Mouse (Mus musculus): Measurements from ENCODE around the gene Pitpna. TPM values are rescaled to one million over a fixed set of nuclear protein-coding genes. Genes with fewer than 3 reads are reported as not detected.

Gene Pitpna
- polyA plus RNA-seq, 1 experiment from 2014 or later: 101 TPM

DNA sequence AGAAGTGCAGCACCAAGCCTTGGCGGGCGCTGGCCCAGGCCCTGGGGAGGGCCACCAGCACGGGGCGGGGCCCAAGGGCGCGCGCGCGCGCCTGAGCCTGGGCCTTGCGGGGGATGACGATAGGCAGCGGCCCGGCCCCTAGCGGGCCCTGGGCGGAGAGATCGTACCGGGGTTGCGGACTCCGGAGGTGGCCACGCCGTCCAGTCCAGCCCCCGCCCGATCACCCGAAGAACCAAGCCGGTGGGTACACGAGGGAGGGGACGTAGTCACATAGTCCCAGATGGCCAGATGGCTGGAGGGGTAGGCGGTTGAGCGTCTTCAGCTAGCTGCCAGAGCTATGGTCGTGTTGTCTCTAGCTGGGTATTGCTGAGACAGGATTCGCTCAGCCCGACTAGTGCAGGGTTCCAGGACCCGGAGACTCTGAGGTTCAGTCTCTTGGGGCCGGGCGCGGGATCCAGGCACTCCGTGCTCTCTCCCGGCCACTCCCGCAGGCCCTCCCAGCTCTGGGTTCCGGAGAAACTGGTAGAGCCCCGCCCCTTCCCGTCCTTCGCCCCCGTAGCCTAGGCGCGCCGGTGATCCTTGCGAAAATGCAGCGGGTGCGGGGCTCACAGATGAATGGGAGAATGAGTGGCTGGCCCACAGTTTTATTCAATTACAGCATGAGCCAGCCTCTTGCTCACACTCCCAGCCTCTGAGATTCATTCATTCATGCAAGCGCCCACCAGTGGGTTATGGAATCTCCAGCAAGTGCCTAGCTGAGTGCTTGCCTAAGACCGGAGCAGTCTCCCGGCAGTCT, 63.7 kb downstream of the Pitpna start:
- ATAC-seq (ENCODE audit: low FRiP score): peak; percentile 41
- H3K27ac ChIP-seq: peak overlapping the region; percentile 18
- H3K4me2 ChIP-seq: peak overlapping the region; percentile 78
- H3K36me3 ChIP-seq: peaks cover 3% of the 10 kb centered on the region
- peak overlapping the region; percentile 49 for H3K4me3 ChIP-seq
- peak overlapping the region; percentile 73 for H3K9ac ChIP-seq
- H3K9me3 ChIP-seq: no peaks in the 10 kb centered on the region
- H3K27me3 ChIP-seq: peaks cover 48% of the 10 kb centered on the region
- under 1% methylated on average over 52 of the region's 54 CpGs for WGBS
- H3K4me1 ChIP-seq (replicated peaks): peaks cover 53% of the 10 kb centered on the region

DNA sequence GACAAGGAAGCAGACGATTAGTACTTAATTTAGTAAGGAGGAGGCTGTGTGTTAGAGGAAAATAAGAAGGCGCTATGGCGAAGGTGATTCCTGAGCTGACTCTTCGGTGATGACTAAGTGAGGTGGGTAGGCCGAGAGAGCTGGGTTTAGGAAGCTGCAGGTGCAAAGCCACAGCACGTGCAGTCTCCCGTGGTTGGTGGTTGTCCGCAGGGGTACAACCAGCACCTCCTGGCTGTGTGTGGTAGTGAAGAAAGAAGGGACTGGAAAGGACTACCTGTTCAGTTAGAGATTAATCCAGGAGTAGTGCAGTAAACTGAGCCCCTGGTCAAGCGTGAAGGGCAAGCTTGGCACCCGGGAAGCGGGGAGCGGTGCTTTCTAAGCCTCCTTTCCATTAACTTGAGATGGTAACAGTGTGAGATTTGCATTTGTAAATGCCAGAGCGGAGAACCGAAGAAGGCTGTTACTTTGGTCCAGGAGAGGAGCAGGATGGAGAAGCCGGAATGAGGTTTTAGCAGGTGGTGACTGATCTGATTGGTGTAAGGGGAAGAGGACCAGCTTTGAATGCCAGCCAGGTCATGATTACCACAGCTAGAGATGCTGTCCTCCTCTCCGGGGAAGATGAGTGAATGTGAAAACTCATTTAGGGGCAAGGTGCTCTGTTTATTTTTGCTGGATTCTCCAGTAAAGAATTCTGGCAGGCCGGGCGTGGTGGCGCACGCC, 64.5 kb downstream of the Pitpna start:
- H3K27me3 ChIP-seq: peaks cover 55% of the 10 kb centered on the region
- H3K9ac ChIP-seq: peak overlapping the region; percentile 73
- peak overlapping the region; percentile 49 for H3K4me3 ChIP-seq
- no peaks in the 10 kb centered on the region for H3K36me3 ChIP-seq
- WGBS: 22% methylated on average over 20 of the region's 20 CpGs
- peak overlapping the region; percentile 78 for H3K4me2 ChIP-seq
- ATAC-seq (ENCODE audit: low FRiP score): no peak
- H3K27ac ChIP-seq: peak overlapping the region; percentile 18; the same call in 1 of the 2 replicates
- H3K4me1 ChIP-seq (replicated peaks): peaks cover 53% of the 10 kb centered on the region
- no peaks in the 10 kb centered on the region for H3K9me3 ChIP-seq

DNA sequence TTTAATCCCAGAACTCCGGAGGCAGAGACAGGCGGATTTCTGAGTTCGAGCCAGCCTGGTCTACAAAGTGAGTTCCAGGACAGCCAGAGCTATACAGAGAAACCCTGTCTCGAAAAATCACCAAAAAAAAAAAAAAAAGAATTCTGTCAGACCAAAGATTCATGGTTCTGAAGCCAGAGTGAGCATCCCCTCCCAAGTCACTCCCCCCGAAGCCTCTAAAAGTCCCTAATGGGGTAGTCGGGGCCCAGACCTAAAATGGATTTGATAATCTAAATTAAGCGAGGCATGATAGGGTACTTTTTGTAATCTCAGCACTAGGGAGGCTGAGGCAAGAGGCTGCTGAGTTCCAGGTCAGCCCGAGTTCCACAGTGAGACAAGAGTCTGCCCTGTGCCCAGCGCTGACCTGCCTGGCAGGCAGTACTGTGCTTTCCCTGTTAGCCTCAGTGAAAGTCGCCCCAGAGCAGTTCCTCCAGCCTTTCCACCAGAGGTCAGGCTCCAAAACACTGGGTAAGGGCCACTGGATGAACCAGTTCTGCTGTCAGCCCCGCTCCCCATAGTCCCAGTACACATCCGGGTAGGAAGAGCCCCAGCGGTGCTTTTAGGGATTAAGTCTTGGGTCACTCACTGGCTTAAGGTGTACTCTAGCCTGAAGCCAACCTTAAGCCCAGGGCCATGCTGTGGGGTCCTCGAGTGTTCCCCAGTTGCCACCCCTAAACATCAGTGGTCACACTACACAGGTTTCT, 65.2 kb downstream of the Pitpna start:
- H3K4me3 ChIP-seq: peak overlapping the region; percentile 45
- H3K9ac ChIP-seq: no peak overlapping the region
- H3K9me3 ChIP-seq: no peaks in the 10 kb centered on the region
- no peak overlapping the region for H3K27ac ChIP-seq
- WGBS: 30% methylated on average over 14 of the region's 14 CpGs
- no peaks in the 10 kb centered on the region for H3K36me3 ChIP-seq
- no peak for ATAC-seq (ENCODE audit: low FRiP score)
- H3K4me1 ChIP-seq (replicated peaks): peaks cover 52% of the 10 kb centered on the region
- peak overlapping the region; percentile 78 for H3K4me2 ChIP-seq
- peaks cover 57% of the 10 kb centered on the region for H3K27me3 ChIP-seq

DNA sequence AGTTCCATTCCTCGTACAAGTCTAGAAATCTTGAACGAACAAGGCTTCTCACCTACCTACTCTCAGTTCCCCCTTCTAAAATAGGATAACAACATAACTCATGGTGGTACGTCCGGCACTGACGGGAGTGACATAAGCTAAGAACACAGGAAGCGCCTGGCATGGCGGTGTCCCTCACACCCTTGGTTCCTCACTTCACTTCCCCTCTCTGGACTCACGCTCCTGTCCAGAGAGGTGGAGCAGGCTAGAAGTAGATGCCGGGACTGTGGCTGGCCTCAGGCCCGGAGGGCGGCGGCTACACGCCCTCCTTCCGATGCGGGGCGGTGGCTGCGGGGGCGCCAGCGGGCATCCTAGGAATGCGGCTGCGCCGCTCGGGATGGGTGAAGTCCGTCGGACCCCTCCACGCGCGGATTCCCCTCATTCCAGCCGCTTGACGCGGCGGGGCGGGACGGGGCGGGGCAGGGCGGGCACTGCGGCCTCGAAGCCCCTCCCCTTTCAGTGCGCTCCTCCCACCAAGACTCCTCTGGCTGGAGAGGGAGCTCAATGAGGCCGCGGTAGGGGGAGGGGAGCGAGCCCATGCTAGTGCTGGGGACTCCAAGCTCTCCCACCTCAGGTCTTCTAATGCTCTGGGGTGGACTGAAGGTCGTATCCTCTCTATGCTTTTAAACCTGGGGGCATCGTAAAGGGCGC, 66.0 kb downstream of the Pitpna start:
- peaks cover 52% of the 10 kb centered on the region for H3K4me1 ChIP-seq (replicated peaks)
- H3K4me3 ChIP-seq: peak overlapping the region; percentile 45
- WGBS: 2% methylated on average over 43 of the region's 45 CpGs
- H3K36me3 ChIP-seq: no peaks in the 10 kb centered on the region
- H3K27me3 ChIP-seq: peaks cover 61% of the 10 kb centered on the region
- H3K4me2 ChIP-seq: peak overlapping the region; percentile 70
- peak; percentile 46; the same call in 1 of the 2 replicates for ATAC-seq (ENCODE audit: low FRiP score)
- no peaks in the 10 kb centered on the region for H3K9me3 ChIP-seq
- peak overlapping the region; percentile 65 for H3K9ac ChIP-seq
- no peak overlapping the region for H3K27ac ChIP-seq

DNA sequence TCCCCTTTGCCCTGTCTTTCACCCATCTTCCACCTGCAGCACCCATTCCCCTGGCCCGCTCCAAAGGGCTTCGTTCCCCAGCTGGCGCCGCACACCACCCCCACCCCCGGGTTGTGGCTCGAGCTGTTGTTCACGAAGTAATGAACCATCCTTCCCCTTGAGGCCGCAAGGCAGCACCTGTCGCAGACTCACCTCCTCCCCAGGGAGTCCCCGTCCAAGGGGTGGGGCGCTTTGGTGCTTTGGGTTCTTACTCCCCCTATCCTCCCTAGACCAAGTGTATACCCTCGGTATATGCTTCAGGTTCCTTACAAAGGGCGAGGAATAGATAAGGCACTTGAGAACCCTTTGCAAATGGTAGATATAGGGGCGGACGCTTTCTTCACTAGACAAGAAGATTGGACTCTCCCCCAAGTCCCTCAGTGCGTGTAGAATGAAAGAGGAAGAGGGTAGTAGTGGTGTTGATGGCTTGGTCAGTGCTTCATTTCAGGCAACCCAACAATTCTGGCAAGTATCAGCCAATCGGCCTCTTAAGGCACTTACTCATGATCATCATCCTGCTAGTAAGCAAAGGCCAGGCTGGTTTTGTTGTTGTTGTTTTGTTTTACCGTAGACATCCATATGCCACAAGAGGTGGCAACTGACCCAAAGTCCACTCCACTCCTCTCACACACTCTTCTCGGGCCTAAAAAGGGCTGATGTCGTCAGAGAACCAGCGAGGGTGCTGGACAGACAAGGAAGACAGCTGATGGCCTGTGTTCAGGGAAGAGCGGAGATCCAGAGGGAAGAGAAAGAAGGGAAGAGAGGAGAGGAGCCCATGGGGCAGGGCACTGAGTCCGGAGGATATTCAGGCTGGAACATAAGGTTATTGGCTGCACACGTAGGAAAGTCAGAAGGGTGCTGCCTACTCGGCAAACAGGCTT, 66.8 kb downstream of the Pitpna start:
- Histone ChIP-seq H3K4me1 (replicated peaks) (peaks cover 52% of the 10 kb centered on the region), H3K27ac (no peak overlapping the region), H3K36me3 (no peaks in the 10 kb centered on the region), H3K9ac (peak overlapping the region; percentile 65), H3K9me3 (no peaks in the 10 kb centered on the region), H3K27me3 (peaks cover 61% of the 10 kb centered on the region), H3K4me2 (peak overlapping the region; percentile 70), H3K4me3 (peak overlapping the region; percentile 45)
- WGBS: 45% methylated on average over 25 of the region's 25 CpGs
- ATAC-seq (ENCODE audit: low FRiP score): no peak

DNA sequence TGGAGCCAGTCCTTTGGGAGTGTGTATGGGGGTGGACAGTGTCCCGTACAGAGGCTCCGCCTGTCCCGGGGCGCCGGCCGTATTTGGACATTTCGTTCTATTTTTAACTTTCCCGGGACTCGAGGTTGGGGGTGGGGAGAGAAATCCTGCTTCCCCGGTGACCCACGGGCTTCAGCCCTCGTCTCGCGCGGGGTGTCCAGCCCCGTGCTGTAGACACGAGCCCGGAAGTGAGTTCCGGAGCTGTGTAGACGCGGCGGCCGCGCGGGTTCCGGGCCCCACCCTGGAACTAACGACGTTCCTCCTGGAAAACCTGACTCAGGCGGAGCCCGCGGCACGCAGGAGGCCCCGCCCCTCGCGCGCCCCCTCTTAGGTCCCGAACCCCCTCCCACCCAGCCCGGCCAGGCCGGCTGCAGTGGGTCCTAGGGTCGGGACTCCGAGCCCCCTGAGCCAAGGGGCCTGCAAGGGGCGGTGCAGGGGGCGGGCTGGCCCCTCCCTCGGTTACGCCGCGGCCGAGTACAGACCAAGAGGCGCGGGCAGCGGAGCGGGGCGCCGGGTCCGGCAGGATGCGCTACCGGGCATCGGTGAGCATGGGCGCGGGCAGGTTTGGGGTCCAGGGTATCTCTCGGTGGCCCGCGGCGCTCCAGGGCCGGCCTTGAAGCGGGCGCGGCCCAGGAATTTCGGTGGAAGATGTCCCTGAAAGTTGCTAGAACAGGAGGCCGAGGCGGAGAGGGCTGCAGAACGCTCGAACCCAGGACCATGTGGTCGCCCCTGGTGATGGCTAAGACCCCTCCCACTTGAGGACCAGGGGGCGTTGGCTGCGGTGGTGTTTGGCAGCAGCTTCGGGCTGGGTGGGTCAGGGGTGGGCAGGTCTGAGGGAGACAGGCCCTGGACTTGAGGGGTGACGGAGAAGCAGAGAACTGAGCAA, 68.0 kb downstream of the Pitpna start:
- Histone ChIP-seq H3K4me3 (peak overlapping the region; percentile 57), H3K27me3 (peaks cover 56% of the 10 kb centered on the region)

DNA sequence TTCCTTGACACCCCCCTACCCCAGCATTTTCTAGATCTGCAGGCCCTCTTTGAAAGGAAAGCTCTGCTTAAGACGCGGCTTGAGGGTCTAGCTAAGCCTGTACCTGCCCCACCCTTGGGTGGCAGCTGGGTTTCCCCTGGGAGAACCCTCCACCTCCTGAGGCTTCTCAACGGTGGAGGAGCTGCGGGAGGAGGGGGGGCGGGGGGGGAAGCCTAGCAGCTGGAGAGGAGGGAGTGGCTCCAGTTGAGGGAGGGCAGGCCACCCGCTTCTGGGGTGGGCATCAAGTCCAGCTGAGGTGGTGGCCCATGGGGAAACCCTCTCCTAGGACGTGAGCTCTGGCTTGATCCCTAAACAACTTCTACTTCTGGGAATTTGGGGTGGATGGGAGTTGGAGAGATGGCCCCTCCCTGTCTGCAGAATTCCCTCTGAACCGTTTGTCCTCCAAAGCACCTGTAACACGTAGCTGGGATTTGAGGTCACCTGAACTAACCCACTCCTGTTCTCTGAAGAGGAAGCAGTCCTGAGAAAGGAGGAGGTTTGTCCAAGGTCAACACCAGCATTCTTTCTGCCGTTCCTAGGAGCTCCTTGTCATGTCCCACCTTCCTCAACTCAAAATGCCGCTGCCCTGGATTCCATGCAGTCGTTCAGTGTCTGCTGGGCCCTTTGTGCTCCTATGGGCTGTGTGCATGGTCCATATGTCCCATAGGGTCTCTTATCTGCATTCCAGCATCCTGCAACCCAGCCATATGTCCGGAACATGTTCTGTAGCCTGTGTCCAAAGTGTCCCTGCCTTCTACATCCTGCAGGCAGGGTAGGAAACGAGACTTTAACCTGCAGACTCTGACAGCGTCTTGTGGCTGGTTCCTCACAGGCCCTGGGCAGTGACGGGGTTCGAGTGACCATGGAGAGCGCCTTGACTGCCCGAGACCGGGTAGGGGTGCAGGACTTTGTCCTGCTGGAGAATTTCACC, 69.0 kb downstream of the Pitpna start:
- 65% methylated on average over 20 of the region's 20 CpGs for WGBS

More for the DNA sequence above, 68.0 kb downstream of the Pitpna start:
- Histone ChIP-seq H3K27ac (no peak overlapping the region), H3K36me3 (0 out of 2 replicates have a peak, but pooled peaks cover 2% of the 10 kb centered on the region), H3K9ac (peak overlapping the region; percentile 76), H3K9me3 (no peaks in the 10 kb centered on the region), H3K4me1 (replicated peaks) (peaks cover 49% of the 10 kb centered on the region), H3K4me2 (peak overlapping the region; percentile 97)
- ATAC-seq (ENCODE audit: low FRiP score): peak; percentile 27; the same call in 1 of the 2 replicates
- 2% methylated on average over 75 of the region's 78 CpGs for WGBS

DNA sequence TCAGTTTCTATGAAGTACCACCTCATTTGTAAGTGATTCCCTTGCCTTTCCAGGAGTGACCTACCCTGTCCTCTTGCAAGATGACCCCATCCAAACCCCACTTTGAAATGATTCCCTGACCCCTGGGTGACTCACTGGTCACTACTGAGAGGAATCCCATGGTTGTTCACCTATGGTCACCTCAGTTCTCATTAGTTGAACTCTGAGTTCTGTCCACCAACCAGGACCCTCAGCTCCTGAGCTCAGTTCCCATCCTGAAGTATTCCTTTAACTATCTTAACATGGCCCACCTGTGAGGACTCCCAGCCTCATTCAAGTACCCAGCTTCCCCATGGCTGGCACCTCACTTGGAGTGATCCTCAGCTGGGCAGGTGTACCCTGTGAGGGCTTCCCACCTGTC, 69.9 kb downstream of the Pitpna start:
- Histone ChIP-seq H3K27me3 (peaks cover 50% of the 10 kb centered on the region), H3K9ac (no peak overlapping the region), H3K4me2 (no peak overlapping the region), H3K36me3 (peaks cover 18% of the 10 kb centered on the region), H3K4me1 (replicated peaks) (peaks cover 30% of the 10 kb centered on the region), H3K4me3 (no peak overlapping the region), H3K9me3 (no peaks in the 10 kb centered on the region), H3K27ac (no peak overlapping the region)
- no peak for ATAC-seq (ENCODE audit: low FRiP score)

More for the DNA sequence above, 69.0 kb downstream of the Pitpna start:
- H3K27ac ChIP-seq: no peak overlapping the region
- ATAC-seq (ENCODE audit: low FRiP score): no peak
- no peaks in the 10 kb centered on the region for H3K9me3 ChIP-seq
- peak overlapping the region; percentile 57 for H3K4me3 ChIP-seq
- peaks cover 11% of the 10 kb centered on the region for H3K36me3 ChIP-seq
- H3K27me3 ChIP-seq: peaks cover 56% of the 10 kb centered on the region
- H3K4me1 ChIP-seq (replicated peaks): peaks cover 39% of the 10 kb centered on the region
- H3K9ac ChIP-seq: peak overlapping the region; percentile 76
- H3K4me2 ChIP-seq: peak overlapping the region; percentile 97

DNA sequence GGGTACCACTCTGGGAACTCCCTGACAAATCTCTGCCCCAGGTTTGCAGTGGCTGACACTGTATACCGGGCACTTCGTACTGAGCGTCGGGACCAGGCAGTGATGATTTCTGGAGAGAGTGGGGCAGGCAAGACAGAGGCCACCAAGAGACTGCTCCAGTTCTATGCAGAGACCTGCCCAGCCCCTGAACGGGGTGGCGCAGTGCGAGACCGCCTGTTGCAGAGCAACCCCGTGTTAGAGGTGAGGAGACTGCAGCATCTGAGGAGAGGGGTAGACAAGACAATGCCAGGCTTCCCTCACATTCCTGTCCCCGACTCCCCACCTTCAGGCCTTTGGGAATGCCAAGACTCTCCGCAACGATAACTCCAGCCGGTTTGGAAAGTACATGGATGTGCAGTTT, 70.4 kb downstream of the Pitpna start:
- no peak for ATAC-seq (ENCODE audit: low FRiP score)
- no peaks in the 10 kb centered on the region for H3K9me3 ChIP-seq
- H3K4me2 ChIP-seq: no peak overlapping the region
- H3K36me3 ChIP-seq: peaks cover 18% of the 10 kb centered on the region
- no peak overlapping the region for H3K4me3 ChIP-seq
- peaks cover 28% of the 10 kb centered on the region for H3K4me1 ChIP-seq (replicated peaks)
- H3K9ac ChIP-seq: no peak overlapping the region
- WGBS: 92% methylated on average over 13 of the region's 13 CpGs
- no peak overlapping the region for H3K27ac ChIP-seq
- H3K27me3 ChIP-seq: peaks cover 46% of the 10 kb centered on the region

Measured in hindbrain, embryonic 13.5 days (tissue).